Mouse (Mus musculus) cortical plate, adult 2 months (tissue): Measurements from ENCODE around the gene Zbp1.

Source experiments
- CTCF ChIP-seq: fragments of 200-500 bp; IDR thresholded peaks from 2 replicates; pipeline ENCODE4 v1.5.1; 2011; ENCODE audit warnings: mild to moderate bottlenecking, control low read depth, low read length; ENCODE audit not compliant: insufficient read depth; ENCODE audit errors: extremely low read depth
- POLR2A ChIP-seq: fragments of 200-500 bp; IDR thresholded peaks from 2 replicates; pipeline ENCODE4 v1.6.1; 2011; ENCODE audit warnings: mild to moderate bottlenecking, low read length, control low read depth; ENCODE audit not compliant: insufficient read depth; ENCODE audit errors: extremely low read depth

GRCm38 (mm10) chr2:173224097-173224496 is 5.4 kb upstream of the Zbp1 start:
- no peak for TF ChIP-seq CTCF
- TF ChIP-seq POLR2A: no peak
